Mouse (Mus musculus) spleen, adult 2 months (tissue): ENCODE data around the gene Foxq1. TPM values are rescaled to one million over a fixed set of nuclear protein-coding genes. Genes with fewer than 3 reads are reported as not detected.

Experiments used
- DNase-seq, 2 experiments: peaks; one replicate each; pipeline versions ENCODE4 v3.0.0 to v3.0.0-alpha.2; 2012 to 2021; ENCODE audit warnings: low spot score in 2 of 2, low read depth in 1 of 2
- H3K27ac ChIP-seq: fragments of 200-500 bp; 2 replicates; pipeline ENCODE4 v1.5.1; 2012; ENCODE audit warnings: low read length, inconsistent platforms; ENCODE audit not compliant: insufficient read depth
- H3K27me3 ChIP-seq: fragments of 200-500 bp; 2 replicates; pipeline ENCODE4 v1.6.1; 2012; ENCODE audit warnings: mild to moderate bottlenecking, moderate library complexity, low read length, inconsistent platforms; ENCODE audit not compliant: control insufficient read depth, insufficient read depth
- H3K36me3 ChIP-seq: fragments of 200-500 bp; 2 replicates; pipeline ENCODE4 v1.6.1; 2012; ENCODE audit warnings: mild to moderate bottlenecking, low read length, inconsistent platforms; ENCODE audit not compliant: control insufficient read depth, insufficient read depth
- H3K4me1 ChIP-seq: fragments of 200-500 bp; 2 replicates; pipeline ENCODE4 v1.6.1; 2011; ENCODE audit warnings: inconsistent platforms; ENCODE audit not compliant: control insufficient read depth, insufficient read depth, insufficient read length
- H3K4me3 ChIP-seq: fragments of 200-500 bp; 2 replicates; pipeline ENCODE4 v1.5.1; 2011; ENCODE audit warnings: mild to moderate bottlenecking, inconsistent platforms; ENCODE audit not compliant: insufficient read depth, insufficient read length; ENCODE audit errors: extremely low read depth
- CTCF ChIP-seq: fragments of 200-500 bp; IDR thresholded peaks from 2 replicates; pipeline ENCODE4 v1.5.1; 2011; ENCODE audit warnings: mild to moderate bottlenecking, inconsistent platforms; ENCODE audit not compliant: insufficient read depth, insufficient read length, insufficient replicate concordance; ENCODE audit errors: extremely low read depth
- POLR2A ChIP-seq: fragments of 200-500 bp; IDR thresholded peaks from 2 replicates; pipeline ENCODE4 v1.6.1; 2011; ENCODE audit warnings: low read depth, low read length, inconsistent platforms
- whole genome bisulfite sequencing: fragments of 180-500 bp; shearing (Covaris S2); methylation state at CpG from one replicate; pipeline ENCODE4 v1.1.7; 2018; 5-methylcytosine and 5-hydroxymethylcytosine counted together
- polyA plus RNA-seq: library from polyadenylated mRNA; depleted of rRNA; stranded (reverse); fragments of >200 nt; gene quantifications from 2 replicates; pipeline ENCODE4 v1.2.3, GENCODE M21; 2012; rRNA removed

Foxq1 gene
- polyA plus RNA-seq, 1 experiment = 0.07 TPM

DNA sequence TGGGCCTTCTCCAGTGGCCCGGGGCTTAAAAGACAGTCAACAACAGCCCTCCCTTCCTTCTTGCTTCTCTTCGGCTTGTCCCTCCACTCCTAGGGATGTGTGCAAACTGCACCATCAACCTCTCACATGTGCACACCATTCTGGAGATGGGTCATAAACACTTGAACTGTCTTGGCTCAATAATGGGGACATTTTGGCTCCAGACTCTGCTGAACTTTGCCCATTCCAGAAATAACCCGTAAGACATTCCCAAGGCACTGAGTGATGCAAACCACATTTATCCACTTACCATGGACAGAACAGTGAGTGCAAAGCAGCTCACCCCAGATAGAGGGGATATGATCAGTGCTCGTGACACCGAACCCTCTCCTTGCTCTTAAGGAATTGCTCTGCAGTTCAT is 43.6 kb downstream of the Foxq1 start:
- TF ChIP-seq CTCF (no peak), POLR2A (no peak)
- Histone ChIP-seq H3K4me1 (no peaks in the 10 kb centered on the region), H3K4me3 (no peak overlapping the region), H3K27ac (no peak overlapping the region), H3K36me3 (no peaks in the 10 kb centered on the region), H3K27me3 (no peaks in the 10 kb centered on the region; the same call in 1 of the 2 replicates)
- DNase-seq = no peak
- WGBS = 80% methylated on average over 5 of the region's 5 CpGs

DNA sequence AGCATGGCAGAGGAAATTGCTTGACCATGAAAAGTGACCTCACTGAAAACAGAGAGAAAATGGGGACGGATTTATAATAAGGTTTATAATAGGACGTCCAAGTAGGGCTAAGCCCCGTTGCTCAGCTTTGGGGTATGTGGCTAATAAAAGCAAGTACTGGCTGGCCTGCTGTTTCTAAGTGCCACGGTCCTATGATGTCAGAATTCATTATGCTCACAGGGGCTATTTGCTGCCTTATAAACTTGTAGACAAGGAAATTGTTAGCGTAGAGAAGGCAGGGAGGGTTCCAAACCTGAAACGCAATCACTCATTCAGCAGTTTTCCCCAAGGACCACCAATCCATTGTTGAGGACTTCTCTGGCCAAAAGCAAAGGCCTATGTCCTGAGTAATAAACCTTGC is 48.0 kb downstream of the Foxq1 start:
- 92% methylated on average over 6 of the region's 6 CpGs for WGBS
- H3K4me3 ChIP-seq = no peak overlapping the region
- TF ChIP-seq CTCF = no peak
- H3K36me3 ChIP-seq = no peaks in the 10 kb centered on the region
- no peaks in the 10 kb centered on the region for H3K4me1 ChIP-seq
- no peak for DNase-seq
- no peak overlapping the region for H3K27ac ChIP-seq
- no peaks in the 10 kb centered on the region; the same call in 1 of the 2 replicates for H3K27me3 ChIP-seq

Other genes with a start within 250 kb of the Foxq1 start
- gene A530084C06Rik, start 3.2 kb downstream of the Foxq1 start, polyA plus RNA-seq = not detected in 2 replicates
- gene Foxf2, start 69.7 kb downstream of the Foxq1 start, polyA plus RNA-seq = 0.04 and 0.06 TPM in 2 replicates